Mouse (Mus musculus): ENCODE data around the gene Cybrd1.

Gene Cybrd1

GRCm38 (mm10) chr2:71123591-71123990 is 5.9 kb downstream of the Cybrd1 start:
- DNase-seq (ENCODE audit: low spot score) = no peak

- no peak for DNase-seq (ENCODE audit: low spot score)
Observed at GRCm38 (mm10) chr2:71127779-71128534, 10.2 kb downstream of the Cybrd1 start.

- DNase-seq (ENCODE audit: low spot score) = no peak
Observed at GRCm38 (mm10) chr2:71130366-71130765, 12.6 kb downstream of the Cybrd1 start.

- DNase-seq (ENCODE audit: low spot score) = no peak
Observed at GRCm38 (mm10) chr2:71131866-71132496, 14.3 kb downstream of the Cybrd1 start.

- DNase-seq (ENCODE audit: low spot score) = no peak
Observed at GRCm38 (mm10) chr2:71134041-71134505, 16.4 kb downstream of the Cybrd1 start.

- no peak for DNase-seq (ENCODE audit: low spot score)
Observed at GRCm38 (mm10) chr2:71134836-71135235, 17.1 kb downstream of the Cybrd1 start.

- no peak for DNase-seq (ENCODE audit: low spot score)
Observed at GRCm38 (mm10) chr2:71140622-71141021, 22.9 kb downstream of the Cybrd1 start.

GRCm38 (mm10) chr2:71142410-71142809 is 24.7 kb downstream of the Cybrd1 start:
- DNase-seq (ENCODE audit: low spot score) = no peak

GRCm38 (mm10) chr2:71145853-71146252 is 28.1 kb downstream of the Cybrd1 start:
- DNase-seq (ENCODE audit: low spot score) = no peak

GRCm38 (mm10) chr2:71146266-71146665 is 28.5 kb downstream of the Cybrd1 start:
- DNase-seq (ENCODE audit: low spot score) = no peak

GRCm38 (mm10) chr2:71147816-71148215 is 30.1 kb downstream of the Cybrd1 start:
- no peak for DNase-seq (ENCODE audit: low spot score)

- DNase-seq (ENCODE audit: low spot score) = no peak
Observed at GRCm38 (mm10) chr2:71152170-71152569, 34.4 kb downstream of the Cybrd1 start.

- DNase-seq (ENCODE audit: low spot score) = peak; percentile 74
Observed at GRCm38 (mm10) chr2:71155486-71155885, 37.8 kb downstream of the Cybrd1 start.

GRCm38 (mm10) chr2:71156446-71156845 is 38.7 kb downstream of the Cybrd1 start:
- peak; percentile 34 for DNase-seq (ENCODE audit: low spot score)

- DNase-seq (ENCODE audit: low spot score) = no peak
Observed at GRCm38 (mm10) chr2:71157881-71158280, 40.2 kb downstream of the Cybrd1 start.

- no peak for DNase-seq (ENCODE audit: low spot score)
Observed at GRCm38 (mm10) chr2:71159576-71160306, 42.0 kb downstream of the Cybrd1 start.

GRCm38 (mm10) chr2:71160307-71160861 is 42.7 kb downstream of the Cybrd1 start:
- no peak for DNase-seq (ENCODE audit: low spot score)

GRCm38 (mm10) chr2:71161558-71161957 is 43.8 kb downstream of the Cybrd1 start:
- no peak for DNase-seq (ENCODE audit: low spot score)

- DNase-seq (ENCODE audit: low spot score) = no peak
Observed at GRCm38 (mm10) chr2:71162831-71163621, 45.3 kb downstream of the Cybrd1 start.

GRCm38 (mm10) chr2:71167211-71167610 is 49.5 kb downstream of the Cybrd1 start:
- DNase-seq (ENCODE audit: low spot score) = no peak

GRCm38 (mm10) chr2:71168461-71169021 is 50.8 kb downstream of the Cybrd1 start:
- no peak for DNase-seq (ENCODE audit: low spot score)
